Mouse (Mus musculus) adrenal gland, postnatal 25 days (tissue): ENCODE results near the gene Trmt2a. TPM values are rescaled to one million over a fixed set of nuclear protein-coding genes. Genes with fewer than 3 reads are reported as not detected.
A peak's percentile ranks its signal among the peaks of the same experiment; 100 is the strongest.

ENCODE experiments used
- DNase-seq: peaks from one replicate; pipeline ENCODE4 v3.0.0; 2021; ENCODE audit warnings: mixed read lengths
- long read RNA-seq: library from polyadenylated mRNA; stranded (forward); transcript quantifications from one replicate; pipeline ENCODE4 v2.0.0, GENCODE M21; 2021
- total RNA-seq: library from RNA; stranded (reverse); gene quantifications from 2 replicates; pipeline ENCODE4 v1.2.3, GENCODE M21; 2021

Gene Trmt2a
- total RNA-seq: 60.1 and 63.9 TPM in 2 replicates
- long read RNA-seq, transcript Trmt2a-203 (12 exons, 2,367 nt): major isoform, 27 of 50 reads
- long read RNA-seq, partial matches to known transcripts: 5 of 50 reads
- long read RNA-seq, other reads (novel, unspliced or antisense): 14 of 50 reads

DNA sequence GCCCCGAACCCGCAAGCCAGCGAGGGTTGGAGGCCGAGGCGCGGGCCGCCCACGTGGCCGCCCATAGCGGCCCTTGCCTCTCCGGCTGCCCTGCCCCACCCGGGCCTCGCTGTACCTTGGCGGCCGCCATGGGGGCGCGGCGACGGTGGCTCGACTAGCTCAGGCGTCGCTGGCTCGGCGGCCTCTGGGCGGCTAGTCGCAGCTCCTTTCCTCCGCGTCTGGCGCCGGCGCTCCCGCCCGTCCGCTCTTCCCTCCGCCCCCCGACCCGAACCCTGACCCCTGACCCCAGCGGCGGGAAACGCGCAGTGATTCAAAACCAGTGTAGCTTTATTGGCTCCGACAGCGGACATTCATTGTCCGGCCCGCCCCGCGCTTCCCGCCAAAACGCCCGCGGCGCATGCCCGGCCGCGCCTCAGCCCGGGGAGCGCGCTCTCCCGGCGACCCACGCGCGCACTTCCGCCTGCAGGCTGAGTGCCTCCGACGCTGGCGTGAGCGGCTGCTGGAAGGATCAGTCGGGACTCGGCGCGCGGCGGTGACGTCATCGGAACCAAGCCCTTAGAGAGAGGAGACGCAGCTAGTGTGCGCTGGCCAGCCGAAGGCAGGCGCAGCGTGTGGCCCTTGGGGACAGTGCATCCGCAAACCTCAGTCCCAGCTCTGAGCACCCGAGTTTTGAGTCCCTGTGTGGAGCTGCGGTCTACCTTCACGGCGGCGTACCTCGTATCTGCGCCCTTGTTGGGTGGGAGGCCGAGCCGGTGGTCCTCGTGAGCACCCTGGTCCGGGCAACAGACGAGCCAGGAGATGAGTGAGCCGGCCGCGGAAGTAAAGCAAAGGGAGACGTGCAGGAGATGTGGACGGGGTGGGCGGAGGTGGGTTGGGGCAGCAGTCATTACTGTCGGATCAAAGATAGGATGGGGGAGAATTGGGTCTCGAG lies at the start of gene Trmt2a, which contains the start of gene Ranbp1:
Gene Trmt2a (plus strand): TSS at position 247 of the 931 bp plus-strand sequence.
Gene Ranbp1 (minus strand): TSS at position 300 of the 931 bp plus-strand sequence.
- peak; percentile 99 for DNase-seq

DNA sequence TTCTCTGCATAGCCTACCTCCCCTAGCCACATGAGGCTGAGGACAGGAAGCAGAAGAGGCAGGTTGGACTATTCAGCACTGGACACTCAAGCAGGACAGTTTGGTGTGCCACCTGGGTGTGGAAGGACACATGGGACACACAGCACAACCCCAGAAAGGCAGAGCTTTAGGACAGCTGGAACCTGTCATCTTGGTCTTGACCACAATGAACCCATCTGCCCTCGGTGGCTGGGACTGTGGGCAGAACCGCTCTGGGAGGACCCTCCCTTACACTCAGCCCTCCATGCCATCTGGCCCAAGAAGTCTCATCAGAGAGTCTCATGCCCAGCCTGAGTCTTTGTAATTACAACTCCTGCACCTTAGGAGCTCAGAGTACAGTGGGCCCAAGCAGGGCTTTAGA lies 48.4 kb upstream of the Trmt2a start:
- DNase-seq: no peak

DNA sequence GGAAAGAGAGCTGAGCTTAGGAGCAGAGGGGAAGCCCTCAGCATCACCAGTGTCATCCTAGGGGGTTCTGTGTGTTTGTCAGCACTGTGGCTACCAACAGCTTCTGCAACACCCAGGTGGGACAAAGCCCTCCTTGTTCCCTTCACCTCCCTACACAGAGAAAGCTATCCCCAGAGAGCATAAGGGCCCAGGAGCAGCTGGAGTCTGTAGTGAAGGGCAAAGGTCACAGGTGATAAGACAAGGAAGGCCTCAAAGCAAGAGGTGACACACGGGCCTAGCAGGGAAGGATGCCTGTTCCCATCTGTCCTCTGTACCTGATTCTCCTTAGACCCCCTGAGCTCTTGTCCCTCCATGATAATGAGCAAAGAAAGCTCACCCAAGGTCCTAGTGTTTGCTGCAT lies 46.9 kb upstream of the Trmt2a start:
- DNase-seq: no peak

GRCm38 (mm10) chr16:18202061-18202460 lies 46.4 kb upstream of the Trmt2a start:
- no peak for DNase-seq

DNA sequence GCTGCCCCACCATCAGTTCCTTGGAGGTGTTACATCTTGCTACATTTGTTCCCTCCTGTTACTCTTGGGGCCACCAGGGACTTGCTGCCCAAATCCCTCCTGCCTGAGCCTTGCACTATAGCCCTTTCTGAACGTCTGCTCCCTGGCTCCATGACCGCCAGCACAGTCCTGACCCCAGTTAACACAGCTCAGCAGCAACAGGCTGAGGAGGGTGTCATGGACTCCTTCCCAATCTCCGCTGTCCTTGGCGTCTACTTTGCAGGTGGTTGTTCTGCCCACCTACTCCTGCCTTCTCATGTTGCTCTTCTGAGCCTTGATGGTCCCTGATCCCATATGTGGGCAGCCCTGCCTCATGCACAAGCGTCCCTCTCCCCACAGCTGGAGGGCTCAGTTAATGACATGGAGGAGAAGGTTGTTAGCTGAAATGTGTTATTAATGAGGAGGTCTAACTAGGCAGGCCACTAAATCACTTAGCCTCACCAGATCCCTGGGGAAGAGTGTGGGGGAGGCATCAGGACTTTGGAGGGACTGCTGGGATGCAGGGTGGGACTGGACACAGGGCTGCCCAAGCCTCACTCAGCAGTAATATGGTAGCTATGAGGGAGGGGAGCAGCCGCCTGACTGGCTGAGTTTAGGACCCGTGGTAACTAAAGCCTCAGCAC lies 44.9 kb upstream of the Trmt2a start:
- no peak for DNase-seq

- peak; percentile 57 for DNase-seq
Measured at GRCm38 (mm10) chr16:18210701-18211416, 37.6 kb upstream of the Trmt2a start.

- peak; percentile 88 for DNase-seq
Measured at GRCm38 (mm10) chr16:18211417-18212171, 36.9 kb upstream of the Trmt2a start.

- DNase-seq: no peak
Measured at GRCm38 (mm10) chr16:18213689-18214088, 34.8 kb upstream of the Trmt2a start.

GRCm38 (mm10) chr16:18214858-18215257 lies 33.6 kb upstream of the Trmt2a start:
- no peak for DNase-seq

DNA sequence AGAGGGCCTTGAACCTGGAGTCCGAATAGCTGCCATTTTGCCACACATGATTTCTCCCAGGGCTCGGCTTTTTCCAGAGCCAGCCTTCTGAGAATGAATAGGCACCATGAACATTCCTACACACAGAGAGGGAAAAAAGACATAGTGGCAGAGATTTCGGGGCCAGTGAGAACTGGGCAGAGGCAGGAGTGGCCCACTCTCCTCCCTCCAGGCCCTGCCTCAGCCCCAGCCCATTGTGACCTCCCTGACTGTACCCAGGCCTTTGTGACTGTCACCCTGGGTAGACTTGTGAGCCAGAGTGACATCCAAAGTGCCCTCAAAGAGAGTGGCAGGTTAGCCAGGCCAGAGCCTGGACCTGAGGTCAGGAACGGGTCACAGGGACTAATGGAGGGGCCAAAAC lies 30.9 kb upstream of the Trmt2a start, which contains the start of gene Ccdc188:
Gene Ccdc188 (plus strand): TSS at position 301 of the 400 bp plus-strand sequence.
- no peak for DNase-seq

DNA sequence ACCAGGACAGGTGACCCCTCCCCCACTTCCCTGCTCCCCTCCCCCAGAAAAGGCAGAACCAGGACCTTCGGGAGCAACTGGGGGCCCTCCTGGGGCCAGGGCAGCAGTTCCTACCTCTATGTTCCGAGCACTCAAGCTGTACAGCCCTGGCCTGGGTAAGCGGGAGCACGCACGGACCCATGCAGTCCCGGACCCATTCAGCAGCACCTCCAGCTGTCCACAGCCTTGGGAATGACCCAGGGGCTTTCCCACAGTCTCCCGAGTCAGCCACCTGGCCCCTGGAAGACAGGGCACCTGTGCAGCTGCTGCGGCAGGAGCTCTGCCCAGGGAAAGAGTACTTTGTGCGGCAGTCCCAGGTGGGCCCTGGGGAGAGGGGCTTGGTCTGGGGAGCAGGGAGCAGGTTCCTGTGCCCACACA lies 29.9 kb upstream of the Trmt2a start:
- no peak for DNase-seq

DNA sequence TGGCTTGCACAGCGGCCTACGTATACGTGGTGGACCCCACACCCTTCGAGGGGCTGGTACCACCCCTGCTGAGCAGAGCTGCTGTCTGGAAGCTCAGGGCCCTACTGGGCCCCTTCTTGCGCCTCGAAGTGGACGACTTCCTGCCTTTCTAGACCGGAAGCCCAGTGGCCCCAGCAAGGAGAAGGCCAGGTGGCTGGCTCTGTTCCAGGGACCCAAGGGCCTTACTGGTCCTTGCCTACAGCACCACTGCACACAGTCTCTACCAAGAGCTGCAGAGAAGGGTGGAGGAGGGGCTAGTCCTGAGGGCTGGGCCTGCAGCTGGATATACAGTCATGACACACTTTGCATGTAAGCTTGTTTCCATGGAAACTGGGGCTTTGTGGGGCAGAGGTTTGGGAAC lies 28.5 kb upstream of the Trmt2a start:
- DNase-seq: peak; percentile 37

DNA sequence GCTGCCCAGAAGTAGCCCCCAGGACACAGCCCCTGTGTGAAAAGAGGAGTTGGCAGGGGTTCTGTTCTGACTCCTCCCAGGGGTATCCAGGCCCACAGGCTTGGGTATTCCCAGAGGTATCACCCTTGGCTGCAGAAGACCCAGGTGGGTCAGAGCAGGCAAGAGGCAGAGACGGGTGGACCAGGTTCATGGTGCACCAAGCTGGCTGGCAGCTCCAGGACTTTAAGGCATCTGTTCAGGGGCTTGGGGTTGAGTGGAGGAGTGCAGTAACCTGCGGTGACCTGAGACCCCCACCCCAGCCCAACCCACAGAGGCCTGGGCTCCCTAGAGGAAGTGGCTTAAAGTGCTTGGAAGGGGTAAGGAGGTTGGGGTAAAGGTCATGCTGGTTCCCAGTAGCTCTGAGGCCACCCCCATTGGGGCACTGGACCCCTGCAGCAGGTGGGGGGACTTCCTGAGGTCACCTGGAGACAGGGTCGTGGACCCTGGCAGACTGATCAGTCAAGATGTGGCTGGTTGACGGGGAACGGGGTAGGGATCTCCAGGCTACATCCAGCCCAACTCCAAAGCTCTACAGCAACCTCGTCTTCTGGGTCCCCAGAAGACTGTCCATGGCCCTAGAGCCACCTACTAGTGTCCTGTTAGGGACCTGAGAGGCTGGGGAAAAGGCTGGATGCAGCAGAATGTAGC lies 27.5 kb upstream of the Trmt2a start:
- no peak for DNase-seq

DNA sequence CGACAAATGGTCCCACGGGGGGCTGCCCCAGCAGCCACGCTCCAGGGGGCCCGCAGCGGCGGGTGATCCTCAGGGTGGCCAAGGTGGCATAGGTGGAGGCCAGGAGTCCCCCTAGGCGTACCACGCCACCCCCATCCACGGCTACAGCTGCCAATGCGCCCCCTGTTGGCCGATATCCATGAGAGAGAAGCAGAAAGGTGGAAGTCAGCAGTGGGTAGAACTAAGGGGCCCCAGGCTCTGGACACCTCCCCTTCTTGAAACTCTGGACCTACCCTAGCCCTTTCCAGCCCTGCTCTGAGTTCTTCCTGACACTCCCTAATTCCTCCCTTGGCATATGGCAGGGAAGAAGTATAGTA lies 27.0 kb upstream of the Trmt2a start:
- DNase-seq: no peak

GRCm38 (mm10) chr16:18222188-18222587 lies 26.3 kb upstream of the Trmt2a start:
- no peak for DNase-seq

DNA sequence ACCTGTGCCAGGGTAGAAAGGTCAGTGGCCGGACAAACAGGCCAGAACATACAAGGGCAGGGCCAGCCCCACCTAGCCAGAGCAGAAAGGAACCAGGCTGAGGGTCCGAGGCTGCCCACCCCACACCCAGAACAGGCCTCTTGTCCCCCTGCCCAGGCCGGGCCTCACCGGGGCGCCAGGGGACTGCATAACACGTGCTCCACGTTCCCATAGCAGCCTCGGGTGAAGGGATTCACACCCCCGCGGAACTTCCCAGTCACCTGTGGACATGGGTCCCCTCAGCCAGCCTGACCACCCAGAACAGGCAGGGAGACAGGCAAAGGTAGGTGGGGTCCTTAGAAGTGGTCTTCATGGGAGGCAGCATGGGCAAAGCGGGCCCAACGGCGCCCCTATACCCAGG lies 21.3 kb upstream of the Trmt2a start:
- no peak for DNase-seq

DNA sequence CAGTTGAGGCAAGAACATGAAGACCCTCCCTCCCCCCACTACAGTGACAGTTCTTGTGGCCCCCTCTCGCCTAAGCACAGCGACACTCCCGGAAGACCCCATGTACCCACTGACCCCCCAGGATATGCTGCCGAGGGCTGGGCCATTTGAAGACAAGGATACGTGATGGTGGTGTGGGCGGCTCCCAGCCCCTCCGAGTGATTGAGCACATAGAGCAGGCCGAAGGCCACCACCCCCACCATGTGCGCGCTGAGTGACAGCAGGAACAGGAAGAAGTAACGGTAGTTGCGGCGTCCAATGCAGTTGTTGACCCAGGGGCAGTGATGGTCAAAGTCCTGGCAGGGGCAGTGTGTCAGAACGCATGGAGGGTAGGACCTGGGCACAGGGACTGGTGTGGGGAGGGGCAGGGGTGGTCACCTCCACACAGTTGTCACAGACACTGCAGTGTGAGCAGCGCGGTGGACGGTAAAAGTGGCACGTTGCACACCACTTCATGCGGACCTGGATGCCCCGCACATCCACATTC lies 20.5 kb upstream of the Trmt2a start:
- no peak for DNase-seq

DNA sequence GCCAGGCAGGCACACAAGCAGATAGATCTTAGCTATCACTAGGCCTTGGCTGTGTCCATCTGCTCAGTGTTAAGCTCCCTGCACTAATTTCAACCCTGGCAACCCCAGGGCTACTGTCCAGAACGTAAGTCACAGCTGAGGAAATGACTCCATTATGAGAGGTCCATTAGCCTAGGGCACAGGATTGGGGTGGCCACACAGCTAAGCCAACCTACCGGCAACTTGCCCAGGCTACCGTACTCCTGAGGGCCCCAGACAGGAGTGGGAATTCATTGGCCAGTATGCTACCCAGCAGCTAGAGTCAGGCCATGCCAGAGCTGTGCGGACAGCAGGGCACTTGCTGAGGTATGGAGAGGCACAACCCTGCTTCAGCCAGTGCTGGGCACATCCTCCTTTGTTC lies 19.6 kb upstream of the Trmt2a start:
- DNase-seq: no peak

DNA sequence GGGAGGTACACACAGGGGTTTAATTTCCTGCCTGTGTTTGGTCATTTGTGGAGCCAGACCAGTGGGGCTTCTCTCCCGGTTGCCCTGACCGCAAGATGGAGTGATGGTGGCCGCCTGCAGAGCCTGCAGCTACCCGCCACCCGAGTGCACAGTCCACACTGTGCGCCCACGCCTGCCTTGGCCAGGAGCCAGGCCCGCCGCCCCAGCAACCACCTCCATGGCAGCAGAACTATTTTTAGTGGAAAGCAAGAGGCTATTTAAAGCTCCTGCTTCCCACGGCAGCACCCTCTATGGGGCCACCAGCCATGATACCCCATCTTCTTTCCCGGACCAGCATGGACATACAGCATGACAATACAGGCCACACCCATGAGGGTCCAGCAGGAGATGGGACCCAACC lies 18.9 kb upstream of the Trmt2a start:
- peak; percentile 46 for DNase-seq

GRCm38 (mm10) chr16:18230617-18231016 lies 17.9 kb upstream of the Trmt2a start:
- DNase-seq: no peak

DNA sequence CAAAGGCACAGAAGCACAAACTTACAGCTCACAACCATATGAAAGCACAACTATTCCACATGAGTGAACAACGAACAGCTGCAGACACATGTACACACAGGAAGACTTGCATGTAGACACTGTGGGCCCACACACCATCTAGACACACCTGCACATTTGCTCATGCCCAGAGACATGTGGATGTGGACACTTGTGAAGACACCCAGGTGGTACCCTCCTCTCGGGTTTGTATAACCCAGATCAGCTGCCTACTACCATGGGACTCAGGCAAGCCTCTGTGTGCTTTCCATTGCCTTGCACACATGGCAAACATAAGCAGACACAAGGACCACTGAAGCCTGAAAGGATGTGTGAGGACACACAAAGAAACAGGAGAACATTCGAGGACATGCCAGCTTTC lies 17.4 kb upstream of the Trmt2a start:
- DNase-seq: no peak
